8 mouse cellular contexts compared by ENCODE assay signal in genomic region chr7:109986133-109986669, GRCm38 (mm10). TPM values are rescaled to one million over a fixed set of nuclear protein-coding genes. Genes with fewer than 3 reads are reported as not detected.
DNase-seq lines count a peak whose midpoint lies in the region; ATAC-seq lines count a peak whose summit lies in the region.

No protein-coding gene starts in this region.

- WGBS in hindbrain, embryonic 12.5 days: under 1% methylated on average over 43 of the region's 43 CpGs

- peak; percentile 98 for DNase-seq in NIH3T3 (ENCODE audit: low read depth)
- DNase-seq in cerebellum, postnatal 10 days: peak; percentile 100
- peak; percentile 99 for DNase-seq in frontal cortex, postnatal 10 days (ENCODE audit: low spot score in 2 of 2)
- peak; percentile 98 to 99 for DNase-seq in layer of hippocampus, postnatal 14 days (ENCODE audit: low spot score in 2 of 2)
- peak; percentile 99 for DNase-seq in lung, postnatal 14 days
- peak; percentile 96 for DNase-seq in retina, adult 2 months (ENCODE audit: low read depth, low spot score)
- peak; percentile 99 for DNase-seq in thymus, postnatal 36 days

- H3K27ac ChIP-seq in hindbrain, embryonic 12.5 days: peak overlapping the region; percentile 74

- peak overlapping the region; percentile 70 for H3K4me3 ChIP-seq in hindbrain, embryonic 12.5 days

- peaks cover 15% of the 10 kb centered on the region for H3K36me3 ChIP-seq in hindbrain, embryonic 12.5 days

- H3K4me2 ChIP-seq in hindbrain, embryonic 12.5 days (replicated peaks): peak overlapping the region; percentile 64

- no peaks in the 10 kb centered on the region for H3K9me3 ChIP-seq in hindbrain, embryonic 12.5 days (replicated peaks)

- peak; percentile 99 for ATAC-seq in hindbrain, embryonic 12.5 days (ENCODE audit: low FRiP score)

- H3K4me1 ChIP-seq in hindbrain, embryonic 12.5 days: peaks cover 16% of the 10 kb centered on the region

- peak overlapping the region; percentile 83 for H3K9ac ChIP-seq in hindbrain, embryonic 12.5 days

- H3K27me3 ChIP-seq in hindbrain, embryonic 12.5 days: no peaks in the 10 kb centered on the region

RNA-seq across cellular contexts. Expression of gene Tmem41b, which starts 0.5 kb away (rescaled TPM):
- 72.0 and 88.0 TPM in 2 replicates for polyA plus RNA-seq in hindbrain, embryonic 12.5 days (2016; fragmentation: Nextera tagmentation; extraction: Ambion mirVana)
- total RNA-seq in layer of hippocampus, postnatal 14 days (2021): 10 to 100 TPM; 61.8 to 63.9 TPM

RNA-seq across cellular contexts. Expression of gene Dennd5a, which starts 25.9 kb away (rescaled TPM):
- 54.4 and 56.5 TPM in 2 replicates for polyA plus RNA-seq in hindbrain, embryonic 12.5 days (2016; fragmentation: Nextera tagmentation; extraction: Ambion mirVana)
- total RNA-seq in layer of hippocampus, postnatal 14 days (2021): 100 to 1,000 TPM; 182 to 205 TPM

RNA-seq across cellular contexts. Expression of gene Ipo7, which starts 31.9 kb away (rescaled TPM):
- 47.1 and 47.9 TPM in 2 replicates for polyA plus RNA-seq in hindbrain, embryonic 12.5 days (2016; fragmentation: Nextera tagmentation; extraction: Ambion mirVana)
- 10 to 100 TPM; 86.7 to 89.1 TPM for total RNA-seq in layer of hippocampus, postnatal 14 days (2021)

Comparison
In these comparisons a context has a peak if more than half of its experiments do, and no peak if none do; other contexts are left out.
1. Peak in every context shown above with its lines: DNase-seq, ATAC-seq, H3K4me3 ChIP-seq and H3K27ac ChIP-seq.